Mouse (Mus musculus): Measurements from ENCODE around the gene Gm28305. TPM values are rescaled to one million over a fixed set of nuclear protein-coding genes. Genes with fewer than 3 reads are reported as not detected.

Gene Gm28305
- polyA plus RNA-seq, 2 experiments, result not detected

DNA sequence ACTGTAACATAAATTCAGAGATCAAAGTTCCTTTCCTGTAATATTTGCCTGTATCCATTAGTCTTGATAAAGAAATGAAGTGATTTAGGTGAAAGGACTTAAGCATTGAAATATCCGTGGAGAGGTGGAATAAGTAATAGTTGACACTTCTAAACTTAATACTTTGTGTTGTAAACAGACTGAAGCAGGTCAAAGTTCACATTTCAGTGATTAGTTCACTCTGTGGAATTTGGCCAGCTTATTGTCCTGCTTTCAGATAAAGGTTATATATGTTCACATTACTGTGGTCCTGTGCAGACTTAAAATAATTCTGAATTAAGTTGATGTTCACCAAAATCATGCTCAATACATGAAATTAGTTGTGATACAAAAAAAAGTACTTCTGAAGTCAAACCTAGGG, 24.1 kb downstream of the Gm28305 start:
- peaks cover 7 to 9% of the 10 kb centered on the region in 2 experiments; a peak in 3 of 4 replicates for H3K4me1 ChIP-seq (replicated peaks; ENCODE audit: control insufficient read depth in 2 of 2, insufficient read depth in 2 of 2, low read length in 1 of 2)
- WGBS (ENCODE audit: insufficient replicate concordance), result 18% methylated on average over 1 of the region's 1 CpGs
- peak overlapping the region; percentile 22 for H3K4me2 ChIP-seq (ENCODE audit: low read depth)
- H3K4me3 ChIP-seq (ENCODE audit: insufficient read depth in 1 of 2, low read depth in 2 of 2, low read length in 2 of 2), result peak overlapping the region in 1 of 2 experiments; percentile 99; a peak in 1 of 4 replicates
- no peaks in the 10 kb centered on the region for H3K9me3 ChIP-seq (ENCODE audit: control insufficient read depth, low read length)
- ATAC-seq (ENCODE audit: insufficient read depth) (no peak), DNase-seq (ENCODE audit: low read depth in 3 of 3, low spot score in 3 of 3) (no peak)
- no peaks in the 10 kb centered on the region for H3K27me3 ChIP-seq (ENCODE audit: control insufficient read depth, insufficient read depth, low read length)
- H3K36me3 ChIP-seq (replicated peaks; ENCODE audit: control insufficient read depth, insufficient read depth, low read depth), result no peaks in the 10 kb centered on the region
- H3K27ac ChIP-seq, result no peak overlapping the region
- TF ChIP-seq EP300 (IDR thresholded peaks at IDR 0.05; ENCODE audit: low read depth), result no peak
- no peak overlapping the region for H3K9ac ChIP-seq (replicated peaks)

DNA sequence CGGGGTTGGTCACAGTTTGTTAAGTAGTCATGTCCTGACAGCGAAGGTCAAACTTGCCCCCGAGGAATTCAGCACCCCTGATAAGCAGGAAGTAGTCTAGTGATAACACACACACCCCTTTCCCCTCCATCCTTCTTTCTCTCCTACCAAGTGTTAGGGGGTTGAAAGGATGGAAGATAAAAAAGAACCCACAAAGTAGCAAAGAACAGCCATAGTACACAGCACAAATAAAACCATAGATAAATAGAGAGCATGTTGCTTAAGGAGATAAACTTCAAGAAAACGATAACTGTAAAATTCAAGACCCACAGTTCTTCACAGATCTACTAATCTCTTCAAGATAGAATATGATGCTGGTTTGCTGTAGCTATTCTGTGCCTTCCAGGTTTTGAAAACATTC, 29.8 kb downstream of the Gm28305 start:
- no peak for ATAC-seq (ENCODE audit: insufficient read depth)
- Histone ChIP-seq H3K9ac (replicated peaks) (no peak overlapping the region), H3K9me3 (ENCODE audit: control insufficient read depth, low read length) (no peaks in the 10 kb centered on the region), H3K36me3 (replicated peaks; ENCODE audit: control insufficient read depth, insufficient read depth, low read depth) (no peaks in the 10 kb centered on the region), H3K4me3 (ENCODE audit: insufficient read depth in 1 of 2, low read depth in 2 of 2, low read length in 2 of 2) (no peak overlapping the region), H3K27me3 (ENCODE audit: control insufficient read depth, insufficient read depth, low read length) (no peaks in the 10 kb centered on the region), H3K27ac (no peak overlapping the region), H3K4me1 (replicated peaks; ENCODE audit: control insufficient read depth in 2 of 2, insufficient read depth in 2 of 2, low read length in 1 of 2) (peaks cover 0 to 2% of the 10 kb centered on the region in 2 experiments; a peak in 2 of 4 replicates), H3K4me2 (ENCODE audit: low read depth) (no peak overlapping the region)
- TF ChIP-seq CTCF (IDR thresholded peaks at IDR 0.05; ENCODE audit: low read depth), result no peak
- no peak for TF ChIP-seq EP300 (IDR thresholded peaks at IDR 0.05; ENCODE audit: low read depth)
- 30% methylated on average over 4 of the region's 4 CpGs for WGBS (ENCODE audit: insufficient replicate concordance)
- DNase-seq (ENCODE audit: low read depth in 3 of 3, low spot score in 3 of 3), result no peak

DNA sequence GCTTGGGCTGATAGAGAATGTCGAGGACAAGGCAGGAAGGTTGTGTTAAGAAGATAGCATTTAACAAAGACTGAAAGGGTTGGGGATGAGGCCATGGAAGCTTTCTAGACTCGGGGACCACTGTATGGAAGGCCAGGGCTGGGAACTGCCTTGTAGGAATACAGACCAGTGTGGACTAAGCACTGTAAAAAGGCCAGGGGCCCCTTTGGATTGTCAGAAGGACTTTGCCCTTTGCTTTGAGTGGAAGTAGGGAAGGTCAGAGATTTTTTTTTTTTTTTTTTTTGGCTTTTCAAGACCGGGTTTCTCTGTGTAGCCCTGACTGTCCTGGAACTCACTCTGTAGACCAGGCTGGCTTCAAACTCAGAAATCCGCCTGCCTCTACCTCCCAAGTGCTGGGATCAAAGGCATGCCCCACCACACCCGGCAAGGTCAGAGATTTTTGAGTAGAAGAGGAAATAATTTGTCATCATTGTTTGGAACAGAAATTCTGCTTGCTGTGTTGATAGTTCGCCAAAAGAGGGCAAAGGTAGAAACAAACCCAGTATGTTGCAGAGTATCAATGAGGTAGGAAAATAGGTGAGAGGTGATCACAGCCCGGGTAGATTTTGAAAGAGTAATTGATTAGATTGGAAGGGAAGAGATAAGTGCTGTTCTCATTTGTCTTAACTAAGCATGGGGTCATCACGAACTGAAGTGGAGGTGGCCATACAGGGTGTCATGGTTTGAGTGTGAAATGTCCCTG, 30.6 kb downstream of the Gm28305 start:
- no peak for DNase-seq (ENCODE audit: low read depth in 3 of 3, low spot score in 3 of 3)
- H3K4me3 ChIP-seq (ENCODE audit: insufficient read depth in 1 of 2, low read depth in 2 of 2, low read length in 2 of 2), result no peak overlapping the region
- no peak overlapping the region for H3K27ac ChIP-seq
- H3K36me3 ChIP-seq (replicated peaks; ENCODE audit: control insufficient read depth, insufficient read depth, low read depth), result no peaks in the 10 kb centered on the region
- WGBS (ENCODE audit: insufficient replicate concordance), result 42% methylated on average over 8 of the region's 8 CpGs
- no peaks in the 10 kb centered on the region for H3K27me3 ChIP-seq (ENCODE audit: control insufficient read depth, insufficient read depth, low read length)
- no peaks in the 10 kb centered on the region for H3K9me3 ChIP-seq (ENCODE audit: control insufficient read depth, low read length)
- TF ChIP-seq EP300 (IDR thresholded peaks at IDR 0.05; ENCODE audit: low read depth) (no peak), CTCF (IDR thresholded peaks at IDR 0.05; ENCODE audit: low read depth) (no peak)
- ATAC-seq (ENCODE audit: insufficient read depth), result peak; percentile 39; the same call in 1 of the 2 replicates
- no peak overlapping the region for H3K4me2 ChIP-seq (ENCODE audit: low read depth)
- H3K9ac ChIP-seq (replicated peaks), result no peak overlapping the region
- peaks cover 0 to 2% of the 10 kb centered on the region in 2 experiments; a peak in 2 of 4 replicates for H3K4me1 ChIP-seq (replicated peaks; ENCODE audit: control insufficient read depth in 2 of 2, insufficient read depth in 2 of 2, low read length in 1 of 2)

DNA sequence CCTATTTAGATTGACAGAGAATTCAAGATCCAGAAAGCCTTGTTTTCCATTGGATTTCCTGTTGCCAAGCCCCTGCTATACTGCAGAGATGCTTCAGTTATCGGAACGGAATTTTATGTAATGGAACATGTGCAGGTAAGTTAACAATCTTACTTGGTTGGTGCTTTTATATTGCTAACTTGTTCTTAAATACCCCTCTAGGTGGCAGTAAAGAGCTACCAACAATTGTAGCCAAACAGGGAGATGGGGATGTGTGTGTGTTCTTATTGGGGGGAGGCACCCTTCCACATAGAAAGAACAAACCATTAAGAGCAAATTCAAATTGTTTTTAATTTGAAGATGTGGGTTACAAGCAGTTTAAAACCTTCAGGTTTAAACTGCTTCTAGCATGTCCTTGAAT, 35.3 kb downstream of the Gm28305 start:
- no peak overlapping the region for H3K9ac ChIP-seq (replicated peaks)
- H3K4me2 ChIP-seq (ENCODE audit: low read depth), result no peak overlapping the region
- no peaks in the 10 kb centered on the region; a peak in 1 of 4 replicates for H3K4me1 ChIP-seq (replicated peaks; ENCODE audit: control insufficient read depth in 2 of 2, insufficient read depth in 2 of 2, low read length in 1 of 2)
- H3K36me3 ChIP-seq (replicated peaks; ENCODE audit: control insufficient read depth, insufficient read depth, low read depth), result no peaks in the 10 kb centered on the region
- H3K27me3 ChIP-seq (ENCODE audit: control insufficient read depth, insufficient read depth, low read length), result no peaks in the 10 kb centered on the region
- DNase-seq (ENCODE audit: low read depth in 3 of 3, low spot score in 3 of 3) (no peak), ATAC-seq (ENCODE audit: insufficient read depth) (no peak)
- peak; percentile 53 for TF ChIP-seq CTCF (IDR thresholded peaks at IDR 0.05; ENCODE audit: low read depth)
- no peak for TF ChIP-seq EP300 (IDR thresholded peaks at IDR 0.05; ENCODE audit: low read depth)
- H3K9me3 ChIP-seq (ENCODE audit: control insufficient read depth, low read length), result no peaks in the 10 kb centered on the region
- no peak overlapping the region for H3K4me3 ChIP-seq (ENCODE audit: insufficient read depth in 1 of 2, low read depth in 2 of 2, low read length in 2 of 2)
- H3K27ac ChIP-seq, result no peak overlapping the region
- WGBS (ENCODE audit: insufficient replicate concordance), result 54% methylated on average over 2 of the region's 2 CpGs

DNA sequence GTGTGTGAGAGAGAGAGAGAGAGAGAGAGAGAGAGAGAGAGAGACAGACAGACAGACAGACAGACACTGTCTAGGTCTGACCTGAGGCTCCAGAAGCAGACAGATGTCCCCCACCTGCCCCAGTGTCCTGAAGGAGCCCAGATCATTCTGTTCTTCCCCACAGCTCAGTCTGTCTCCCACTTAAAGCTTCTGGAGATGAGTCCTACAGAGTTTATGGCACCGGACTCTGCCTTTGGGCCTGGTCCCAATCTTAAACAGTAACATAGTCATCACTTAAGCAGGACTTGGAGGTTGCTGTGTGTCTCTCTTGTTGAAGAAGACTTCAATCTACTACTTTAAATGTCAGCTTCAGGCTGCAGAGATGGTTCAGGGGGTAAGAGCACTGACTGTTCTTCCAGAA, 38.3 kb downstream of the Gm28305 start:
- no peak overlapping the region for H3K4me3 ChIP-seq (ENCODE audit: insufficient read depth in 1 of 2, low read depth in 2 of 2, low read length in 2 of 2)
- DNase-seq (ENCODE audit: low read depth in 3 of 3, low spot score in 3 of 3) (no peak), ATAC-seq (ENCODE audit: insufficient read depth) (no peak)
- H3K9ac ChIP-seq (replicated peaks), result no peak overlapping the region
- TF ChIP-seq CTCF (IDR thresholded peaks at IDR 0.05; ENCODE audit: low read depth) (no peak), EP300 (IDR thresholded peaks at IDR 0.05; ENCODE audit: low read depth) (no peak)
- no peaks in the 10 kb centered on the region for H3K9me3 ChIP-seq (ENCODE audit: control insufficient read depth, low read length)
- no peaks in the 10 kb centered on the region for H3K36me3 ChIP-seq (replicated peaks; ENCODE audit: control insufficient read depth, insufficient read depth, low read depth)
- no peak overlapping the region for H3K27ac ChIP-seq
- H3K27me3 ChIP-seq (ENCODE audit: control insufficient read depth, insufficient read depth, low read length), result no peaks in the 10 kb centered on the region
- H3K4me1 ChIP-seq (replicated peaks; ENCODE audit: control insufficient read depth in 2 of 2, insufficient read depth in 2 of 2, low read length in 1 of 2), result no peaks in the 10 kb centered on the region
- WGBS (ENCODE audit: insufficient replicate concordance), result 85% methylated on average over 1 of the region's 1 CpGs
- H3K4me2 ChIP-seq (ENCODE audit: low read depth), result no peak overlapping the region
